Mouse (Mus musculus): ENCODE results near the gene Psmb4. TPM values are rescaled to one million over a fixed set of nuclear protein-coding genes. Genes with fewer than 3 reads are reported as not detected.
A peak's percentile ranks its signal among the peaks of the same experiment; 100 is the strongest.

Psmb4 gene
- polyA plus RNA-seq, 1 experiment from 2014 or later: 355 TPM

DNA sequence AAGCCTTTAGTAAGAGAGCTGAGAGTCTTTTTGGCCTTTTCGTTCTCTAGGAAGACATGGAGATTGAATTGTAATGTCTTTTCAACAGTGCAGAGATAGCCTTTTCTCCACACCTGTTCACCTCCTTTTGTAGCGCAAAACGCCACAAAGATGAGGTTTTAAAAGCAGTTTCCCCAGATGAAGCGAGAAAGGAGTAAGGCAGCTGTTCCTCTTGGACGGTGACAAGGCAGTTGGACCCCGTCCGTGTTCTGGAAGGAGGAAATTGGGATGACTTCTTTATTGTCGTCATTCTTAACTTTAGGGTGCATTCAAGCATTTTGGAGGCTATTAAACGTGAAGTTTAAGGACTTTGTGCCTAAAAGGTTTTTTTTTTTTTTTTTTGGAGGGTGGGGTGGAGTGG is 48.1 kb downstream of the Psmb4 start:
- ATAC-seq (ENCODE audit: low FRiP score, low TSS enrichment): no peak
- H3K36me3 ChIP-seq (ENCODE audit: control insufficient read depth, insufficient read depth, low read length): no peaks in the 10 kb centered on the region
- H3K4me3 ChIP-seq (ENCODE audit: low read length): peak overlapping the region; percentile 75
- peak overlapping the region; percentile 76 for H3K4me2 ChIP-seq (replicated peaks; ENCODE audit: low read depth, low read length)
- peak overlapping the region; percentile 97 for H3K27ac ChIP-seq (ENCODE audit: low read depth, low read length)
- H3K4me1 ChIP-seq (ENCODE audit: control insufficient read depth, insufficient read depth, low read length): peaks cover 13% of the 10 kb centered on the region; the same call in 1 of the 2 replicates
- WGBS: 7% methylated on average over 9 of the region's 9 CpGs
- peak overlapping the region; percentile 94 for H3K9ac ChIP-seq (ENCODE audit: low read depth, low read length)
- no peaks in the 10 kb centered on the region for H3K9me3 ChIP-seq (ENCODE audit: control insufficient read depth, low read length)
- H3K27me3 ChIP-seq (ENCODE audit: control insufficient read depth, insufficient read depth, low read length): no peaks in the 10 kb centered on the region

DNA sequence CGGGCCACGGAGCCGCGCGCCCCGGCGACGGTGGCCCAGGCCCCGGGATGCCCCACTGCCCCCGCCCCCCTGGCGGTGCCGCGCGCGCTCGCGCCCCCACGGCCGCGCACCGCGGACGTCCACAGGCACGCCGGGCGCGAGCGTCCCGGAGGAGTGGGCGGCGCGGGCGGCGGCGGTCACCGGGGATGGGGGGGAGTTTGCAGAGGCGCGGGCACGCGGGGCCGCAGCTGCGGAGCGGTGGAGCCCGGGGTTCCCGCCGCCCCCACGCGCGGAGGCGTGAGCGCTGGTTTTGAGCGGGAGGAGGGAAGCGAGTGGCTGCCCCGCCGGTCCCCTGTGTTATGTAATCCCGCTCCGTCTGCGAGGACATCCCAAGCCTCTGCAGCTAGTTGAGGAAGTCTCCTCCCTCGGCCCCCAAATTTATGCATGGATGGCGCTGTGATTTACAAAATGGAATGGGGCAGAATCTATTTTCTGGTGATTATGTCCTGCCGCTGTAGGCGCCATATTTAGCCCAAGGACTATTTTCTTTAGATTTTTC is 48.7 kb downstream of the Psmb4 start:
- H3K36me3 ChIP-seq (ENCODE audit: control insufficient read depth, insufficient read depth, low read length): no peaks in the 10 kb centered on the region
- peak overlapping the region; percentile 94 for H3K9ac ChIP-seq (ENCODE audit: low read depth, low read length)
- no peaks in the 10 kb centered on the region for H3K9me3 ChIP-seq (ENCODE audit: control insufficient read depth, low read length)
- H3K27me3 ChIP-seq (ENCODE audit: control insufficient read depth, insufficient read depth, low read length): no peaks in the 10 kb centered on the region
- H3K4me2 ChIP-seq (replicated peaks; ENCODE audit: low read depth, low read length): peak overlapping the region; percentile 76
- H3K4me3 ChIP-seq (ENCODE audit: low read length): peak overlapping the region; percentile 75
- WGBS: under 1% methylated on average over 51 of the region's 62 CpGs
- peak overlapping the region; percentile 97 for H3K27ac ChIP-seq (ENCODE audit: low read depth, low read length)
- ATAC-seq (ENCODE audit: low FRiP score, low TSS enrichment): peak; percentile 81
- peaks cover 13% of the 10 kb centered on the region; the same call in 1 of the 2 replicates for H3K4me1 ChIP-seq (ENCODE audit: control insufficient read depth, insufficient read depth, low read length)

DNA sequence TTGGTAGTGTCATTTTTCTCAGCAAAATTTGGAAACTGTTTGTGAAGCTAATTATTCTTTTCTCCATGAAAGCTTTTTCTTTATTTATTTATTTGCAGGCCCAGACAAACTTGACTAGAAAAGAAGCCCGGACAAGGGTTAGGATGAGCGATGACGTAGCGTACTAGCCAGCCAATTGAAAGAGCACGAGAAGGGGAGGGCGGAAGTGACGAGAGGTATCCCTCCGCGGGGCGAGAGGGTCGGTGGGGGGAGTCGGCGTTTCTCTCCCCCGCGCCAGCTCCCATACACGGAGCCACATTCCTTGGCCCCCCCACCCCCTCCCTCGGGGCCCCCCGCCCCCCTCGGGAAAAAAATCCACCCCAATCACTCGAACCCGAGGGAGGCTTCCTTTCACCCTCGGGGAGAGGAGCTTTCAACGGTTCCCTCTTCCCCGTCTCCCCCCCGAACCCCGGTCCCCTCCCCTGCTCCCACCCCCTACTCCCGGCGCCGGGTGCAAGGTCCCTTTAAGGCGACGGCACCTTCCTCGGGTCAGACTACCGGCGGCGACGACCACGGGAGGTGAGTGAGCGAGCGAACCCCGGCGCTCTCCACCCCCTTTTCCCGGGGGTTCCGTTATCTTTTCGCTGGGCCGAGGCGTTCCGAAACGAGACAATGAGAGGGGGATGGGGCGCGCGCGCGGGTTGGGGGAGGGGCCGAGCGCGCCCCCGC is 49.4 kb downstream of the Psmb4 start, which contains the start of gene Pogz:
Pogz (plus strand) TSS at position 385 of the 708 bp plus-strand sequence.
- peaks cover 13% of the 10 kb centered on the region; the same call in 1 of the 2 replicates for H3K4me1 ChIP-seq (ENCODE audit: control insufficient read depth, insufficient read depth, low read length)
- H3K36me3 ChIP-seq (ENCODE audit: control insufficient read depth, insufficient read depth, low read length): no peaks in the 10 kb centered on the region
- H3K27ac ChIP-seq (ENCODE audit: low read depth, low read length): peak within 1 kb of the TSS; percentile 99
- H3K4me2 ChIP-seq (replicated peaks; ENCODE audit: low read depth, low read length): peak within 1 kb of the TSS; percentile 76
- under 1% methylated on average over 44 of the region's 57 CpGs for WGBS
- H3K9ac ChIP-seq (ENCODE audit: low read depth, low read length): peak within 1 kb of the TSS; percentile 94
- peak; percentile 95 for ATAC-seq (ENCODE audit: low FRiP score, low TSS enrichment)
- no peaks in the 10 kb centered on the region for H3K9me3 ChIP-seq (ENCODE audit: control insufficient read depth, low read length)
- H3K4me3 ChIP-seq (ENCODE audit: low read length): peak within 1 kb of the TSS; percentile 75
- H3K27me3 ChIP-seq (ENCODE audit: control insufficient read depth, insufficient read depth, low read length): no peaks in the 10 kb centered on the region

DNA sequence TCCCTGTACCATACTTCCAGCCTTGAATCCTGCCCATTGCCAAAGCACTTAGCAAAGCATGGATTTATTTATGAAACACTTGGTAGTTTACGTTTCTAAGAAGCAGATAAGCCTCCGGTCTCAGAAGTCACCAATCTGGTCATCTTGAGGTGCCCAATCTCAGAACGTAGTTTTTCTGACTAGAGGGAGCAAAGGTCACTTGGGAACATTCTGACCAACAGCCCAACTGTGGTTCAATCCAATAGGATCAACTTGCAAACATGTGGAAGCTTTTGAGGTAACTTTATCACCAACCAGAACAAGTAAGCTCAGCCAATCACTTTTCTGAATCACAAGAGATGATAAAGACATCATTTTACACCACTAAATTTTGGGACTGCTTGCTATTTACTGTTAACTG is 51.4 kb downstream of the Psmb4 start:
- no peak for ATAC-seq (ENCODE audit: low FRiP score, low TSS enrichment)
- H3K4me3 ChIP-seq (ENCODE audit: low read length): no peak overlapping the region
- WGBS: 83% methylated on average over 3 of the region's 3 CpGs

More for the DNA sequence above, 51.4 kb downstream of the Psmb4 start:
- no peak overlapping the region for H3K9ac ChIP-seq (ENCODE audit: low read depth, low read length)
- no peaks in the 10 kb centered on the region for H3K36me3 ChIP-seq (ENCODE audit: control insufficient read depth, insufficient read depth, low read length)
- peaks cover 13% of the 10 kb centered on the region; the same call in 1 of the 2 replicates for H3K4me1 ChIP-seq (ENCODE audit: control insufficient read depth, insufficient read depth, low read length)
- H3K27me3 ChIP-seq (ENCODE audit: control insufficient read depth, insufficient read depth, low read length): no peaks in the 10 kb centered on the region
- no peaks in the 10 kb centered on the region for H3K9me3 ChIP-seq (ENCODE audit: control insufficient read depth, low read length)
- no peak overlapping the region for H3K27ac ChIP-seq (ENCODE audit: low read depth, low read length)
- H3K4me2 ChIP-seq (replicated peaks; ENCODE audit: low read depth, low read length): no peak overlapping the region

Other genes with a start within 250 kb of the Psmb4 start
- not detected in 2 replicates for gene Gm10972, start 243.8 kb downstream of the Psmb4 start, polyA plus RNA-seq (2014; fragmentation: Nextera tagmentation; extraction: Ambion mirVana)
- 5.0 and 6.7 TPM in 2 replicates for gene Tuft1, start 228.1 kb downstream of the Psmb4 start, polyA plus RNA-seq (2014; fragmentation: Nextera tagmentation; extraction: Ambion mirVana)
- 0.41 and 1.6 TPM in 2 replicates for gene Selenbp2, start 193.4 kb downstream of the Psmb4 start, polyA plus RNA-seq (2014; fragmentation: Nextera tagmentation; extraction: Ambion mirVana)
- gene Cgn, start 100.5 kb downstream of the Psmb4 start, polyA plus RNA-seq (2014; fragmentation: Nextera tagmentation; extraction: Ambion mirVana): 7.4 and 14.2 TPM in 2 replicates
- 19.7 and 24.4 TPM in 2 replicates for gene Pogz, start 49.4 kb downstream of the Psmb4 start, polyA plus RNA-seq (2014; fragmentation: Nextera tagmentation; extraction: Ambion mirVana)
- 35.6 and 40.0 TPM in 2 replicates for gene Selenbp1, start 46.1 kb upstream of the Psmb4 start, polyA plus RNA-seq (2014; fragmentation: Nextera tagmentation; extraction: Ambion mirVana)
- 8.7 and 13.0 TPM in 2 replicates for gene Rfx5, start 67.1 kb upstream of the Psmb4 start, polyA plus RNA-seq (2014; fragmentation: Nextera tagmentation; extraction: Ambion mirVana)
- 22.6 and 25.7 TPM in 2 replicates for gene Pi4kb, start 87.8 kb upstream of the Psmb4 start, polyA plus RNA-seq (2014; fragmentation: Nextera tagmentation; extraction: Ambion mirVana)
- gene Zfp687, start 128.5 kb upstream of the Psmb4 start, polyA plus RNA-seq (2014; fragmentation: Nextera tagmentation; extraction: Ambion mirVana): 28.7 and 38.1 TPM in 2 replicates
- gene Psmd4, start 155.7 kb upstream of the Psmb4 start, polyA plus RNA-seq (2014; fragmentation: Nextera tagmentation; extraction: Ambion mirVana): 261 and 286 TPM in 2 replicates
- 16.9 and 22.8 TPM in 2 replicates for gene Pip5k1a, start 220.0 kb upstream of the Psmb4 start, polyA plus RNA-seq (2014; fragmentation: Nextera tagmentation; extraction: Ambion mirVana)
- 182 and 190 TPM in 2 replicates for gene Vps72, start 224.1 kb upstream of the Psmb4 start, polyA plus RNA-seq (2014; fragmentation: Nextera tagmentation; extraction: Ambion mirVana)
- gene Tmod4, start 237.5 kb upstream of the Psmb4 start, polyA plus RNA-seq (2014; fragmentation: Nextera tagmentation; extraction: Ambion mirVana): 1.5 and 1.7 TPM in 2 replicates
- 69.6 and 84.7 TPM in 2 replicates for gene Scnm1, start 247.1 kb upstream of the Psmb4 start, polyA plus RNA-seq (2014; fragmentation: Nextera tagmentation; extraction: Ambion mirVana)
- 6.9 and 9.1 TPM in 2 replicates for gene Lysmd1, start 247.1 kb upstream of the Psmb4 start, polyA plus RNA-seq (2014; fragmentation: Nextera tagmentation; extraction: Ambion mirVana)